Mouse (Mus musculus) A20 (cell line): ENCODE results near the gene Prkag2.

Source experiments
- DNase-seq: peaks from one replicate; pipeline ENCODE4 v3.0.0-alpha.2; 2011; ENCODE audit warnings: low read depth, low spot score

The Prkag2 gene

GRCm38 (mm10) chr5:24928816-24929215 is 171.6 kb downstream of the Prkag2 start:
- no peak for DNase-seq

GRCm38 (mm10) chr5:24927706-24928105 is 172.7 kb downstream of the Prkag2 start:
- DNase-seq, result no peak

GRCm38 (mm10) chr5:24919155-24919554 is 181.3 kb downstream of the Prkag2 start:
- no peak for DNase-seq

GRCm38 (mm10) chr5:24916511-24916910 is 183.9 kb downstream of the Prkag2 start:
- no peak for DNase-seq

- DNase-seq, result no peak
These were observed 185.3 kb downstream of the Prkag2 start for GRCm38 (mm10) chr5:24915119-24915518.

GRCm38 (mm10) chr5:24913656-24914055 is 186.8 kb downstream of the Prkag2 start:
- no peak for DNase-seq

GRCm38 (mm10) chr5:24908820-24909716 is 191.4 kb downstream of the Prkag2 start:
- DNase-seq, result peak; percentile 83

GRCm38 (mm10) chr5:24908141-24908819 is 192.2 kb downstream of the Prkag2 start:
- peak; percentile 96 for DNase-seq

- DNase-seq, result peak; percentile 61
These were observed 192.7 kb downstream of the Prkag2 start for GRCm38 (mm10) chr5:24907737-24908136.

- peak; percentile 47 for DNase-seq
These were observed 193.6 kb downstream of the Prkag2 start for GRCm38 (mm10) chr5:24906844-24907243.

- no peak for DNase-seq
These were observed 195.5 kb downstream of the Prkag2 start for GRCm38 (mm10) chr5:24904941-24905340.

GRCm38 (mm10) chr5:24904423-24904822 is 196.0 kb downstream of the Prkag2 start:
- DNase-seq, result no peak

- DNase-seq, result no peak
These were observed 196.4 kb downstream of the Prkag2 start for GRCm38 (mm10) chr5:24904001-24904400.

- peak; percentile 61 for DNase-seq
These were observed 197.6 kb downstream of the Prkag2 start for GRCm38 (mm10) chr5:24902835-24903234.

- no peak for DNase-seq
These were observed 204.8 kb downstream of the Prkag2 start for GRCm38 (mm10) chr5:24895606-24896005.

GRCm38 (mm10) chr5:24894814-24895213 is 205.6 kb downstream of the Prkag2 start:
- DNase-seq, result no peak

- no peak for DNase-seq
These were observed 208.0 kb downstream of the Prkag2 start for GRCm38 (mm10) chr5:24892461-24892860.

- DNase-seq, result no peak
These were observed 210.6 kb downstream of the Prkag2 start for GRCm38 (mm10) chr5:24889860-24890259.

- no peak for DNase-seq
These were observed 211.4 kb downstream of the Prkag2 start for GRCm38 (mm10) chr5:24888874-24889591.

GRCm38 (mm10) chr5:24887271-24887670 is 213.2 kb downstream of the Prkag2 start:
- no peak for DNase-seq

GRCm38 (mm10) chr5:24878713-24879112 is 221.7 kb downstream of the Prkag2 start:
- no peak for DNase-seq
